Mouse (Mus musculus) erythroblast, adult 5-6 weeks (primary cell): ENCODE data around the gene Tcf25. TPM values are rescaled to one million over a fixed set of nuclear protein-coding genes. Genes with fewer than 3 reads are reported as not detected.

ENCODE experiments used
- ATAC-seq: replicated peaks from 2 replicates; pipeline ENCODE4 v1.8.0; 2016; ENCODE audit warnings: moderate number of reproducible peaks, mild to moderate bottlenecking, moderate TSS enrichment, inconsistent platforms; ENCODE audit not compliant: poor library complexity, low FRiP score, severe bottlenecking
- total RNA-seq, 2 experiments: library from RNA; stranded (forward) in 1 of 2; stranded (reverse) in 1 of 2; fragments of 150-400 nt in 1 of 2; fragments of 200-764, 138-1000 nt in 1 of 2; gene quantifications; 2 replicates each; pipeline versions ENCODE4 v1.2.3 to v1.2.4; 2015 to 2017; ENCODE audit warnings: low replicate concordance in 2 of 2

The Tcf25 gene
- 25.3 and 45.0 TPM in 2 replicates for total RNA-seq (2015; ENCODE audit: low replicate concordance)
- total RNA-seq (2017; ENCODE audit: low replicate concordance): 19.5 and 29.4 TPM in 2 replicates

- ATAC-seq: peak; percentile 75
These were observed at the start of gene Tcf25 for GRCm38 (mm10) chr8:123373403-123374238. Gene Tcf25, plus strand, starts transcription at chr8:123373753.

DNA sequence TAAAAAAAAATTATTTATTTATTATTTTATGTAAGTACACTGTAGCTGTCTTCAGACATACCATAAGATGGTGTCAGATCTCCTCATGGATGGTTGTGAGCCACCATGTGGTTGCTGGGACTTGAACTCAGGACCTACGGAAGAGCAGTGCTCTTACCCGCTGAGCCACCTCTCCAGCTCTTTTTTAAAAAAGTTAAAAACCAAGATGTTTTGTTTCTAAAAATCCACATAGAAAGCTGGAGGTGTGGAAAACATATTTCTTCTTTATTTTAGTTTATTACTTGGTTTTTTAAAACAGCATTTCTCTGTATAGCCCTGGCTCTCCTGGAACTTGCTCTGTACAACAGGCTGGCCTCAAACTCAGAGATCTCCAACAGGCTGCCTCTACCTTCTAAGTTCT lies 45.0 kb upstream of the Tcf25 start:
- no peak for ATAC-seq

DNA sequence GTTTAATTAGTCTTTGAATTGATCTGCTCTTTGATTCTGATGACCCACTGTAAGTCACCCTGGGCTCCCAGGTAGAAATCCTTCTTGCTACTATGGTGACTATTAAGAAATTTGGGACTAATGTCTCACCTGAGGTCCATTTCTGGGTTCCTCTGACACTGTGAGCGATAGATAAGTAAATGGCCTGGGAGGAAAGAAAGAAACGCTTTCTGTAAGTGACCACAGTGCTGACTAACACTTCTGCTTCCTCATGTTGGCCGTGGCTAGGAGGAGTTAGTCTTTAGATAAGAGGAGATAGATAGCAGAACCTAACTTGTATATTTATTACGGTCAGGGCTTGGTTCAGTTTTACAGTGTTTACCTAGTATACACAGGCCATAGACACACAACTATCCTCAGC lies 44.2 kb upstream of the Tcf25 start:
- no peak for ATAC-seq

DNA sequence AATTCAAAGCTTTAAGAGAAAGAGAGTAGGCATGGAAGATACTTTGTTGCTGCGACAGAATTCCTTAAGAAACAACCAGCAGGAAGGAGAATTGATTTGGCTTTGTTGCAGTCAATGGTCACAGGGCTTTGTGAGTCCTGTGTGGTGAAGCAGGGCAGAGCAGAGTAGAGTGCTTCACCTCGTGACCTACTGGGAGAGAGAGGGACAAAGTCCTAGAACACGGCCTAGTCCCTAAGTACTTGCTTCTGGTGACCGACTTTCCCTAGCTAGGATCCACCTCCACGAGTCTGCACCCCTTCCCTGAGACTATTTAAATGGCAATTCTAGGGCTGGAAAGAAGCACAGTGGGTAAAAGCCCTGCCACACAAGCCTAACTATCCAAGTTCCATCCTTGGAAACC lies 43.6 kb upstream of the Tcf25 start:
- ATAC-seq: no peak

DNA sequence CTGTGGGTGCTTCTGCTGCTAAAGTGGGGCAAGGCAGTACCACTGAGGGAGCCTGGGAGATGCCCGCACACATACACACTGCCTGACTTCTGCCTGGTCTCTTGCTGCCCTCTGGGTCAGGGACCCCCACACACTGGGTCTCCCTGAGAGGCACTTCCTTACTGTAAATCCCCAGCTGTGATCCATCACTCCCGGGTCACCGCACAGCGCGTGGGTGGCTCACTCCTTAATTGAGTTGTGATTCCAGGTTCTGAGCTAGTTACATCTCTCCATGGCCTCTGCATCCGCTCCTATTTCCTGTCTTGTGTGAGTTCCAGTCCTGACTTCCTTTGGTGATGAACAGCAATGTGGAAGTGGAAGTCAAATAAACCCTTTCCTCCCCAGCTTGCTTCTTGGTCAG lies 42.9 kb upstream of the Tcf25 start:
- no peak for ATAC-seq

DNA sequence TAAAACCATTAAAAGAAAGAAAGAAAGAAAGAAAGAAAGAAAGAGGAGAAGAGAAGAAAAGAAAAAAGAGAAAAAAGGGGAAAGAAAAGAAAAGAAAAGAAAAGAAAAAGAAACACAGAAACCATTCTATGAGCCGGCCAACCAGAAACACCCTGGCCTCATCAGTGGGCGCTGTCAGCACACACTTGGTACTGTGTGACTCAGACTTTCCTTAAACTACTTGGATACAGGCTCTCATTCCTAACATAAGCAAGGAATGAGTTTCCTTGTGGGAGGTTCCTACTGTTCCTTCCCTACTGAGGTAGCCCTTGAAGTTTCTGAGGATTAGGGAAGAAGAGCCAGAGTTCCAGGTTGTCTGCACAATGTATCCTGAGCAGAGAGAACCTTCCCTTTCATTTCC lies 42.3 kb upstream of the Tcf25 start:
- no peak for ATAC-seq

GRCm38 (mm10) chr8:123331810-123332209 lies 41.7 kb upstream of the Tcf25 start:
- ATAC-seq: no peak

- ATAC-seq: peak; percentile 66
These were observed 41.1 kb upstream of the Tcf25 start, which contains the start of gene Spire2 for GRCm38 (mm10) chr8:123332262-123333090. Gene Spire2, plus strand, starts transcription at chr8:123332713.

DNA sequence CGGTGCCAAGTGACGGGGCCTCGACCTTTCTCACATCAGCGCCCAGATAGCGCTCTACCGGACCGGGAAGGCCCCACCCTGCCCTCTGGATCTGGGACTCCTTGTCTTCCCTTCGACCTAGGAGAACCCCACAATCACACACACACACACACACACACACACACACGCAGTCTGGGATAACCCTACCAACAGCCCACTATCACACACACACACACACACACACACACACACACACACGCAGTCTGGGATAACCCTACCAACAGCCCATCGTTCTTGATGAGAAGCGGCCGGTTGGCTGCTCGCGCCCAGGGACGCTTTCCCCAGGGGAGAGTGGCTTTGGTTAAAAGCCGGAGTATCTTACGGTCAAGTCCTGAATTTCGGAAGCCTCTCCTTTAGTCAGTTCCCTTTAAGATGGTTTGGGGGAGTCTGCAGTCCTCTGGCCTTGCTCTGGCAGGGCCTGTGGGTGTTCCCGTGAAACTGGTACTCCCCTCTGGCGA lies 40.4 kb upstream of the Tcf25 start:
- peak; percentile 18; the same call in 1 of the 2 replicates for ATAC-seq

GRCm38 (mm10) chr8:123333864-123334263 lies 39.7 kb upstream of the Tcf25 start:
- no peak for ATAC-seq

- ATAC-seq: no peak
These were observed 39.1 kb upstream of the Tcf25 start for GRCm38 (mm10) chr8:123334467-123334866.

DNA sequence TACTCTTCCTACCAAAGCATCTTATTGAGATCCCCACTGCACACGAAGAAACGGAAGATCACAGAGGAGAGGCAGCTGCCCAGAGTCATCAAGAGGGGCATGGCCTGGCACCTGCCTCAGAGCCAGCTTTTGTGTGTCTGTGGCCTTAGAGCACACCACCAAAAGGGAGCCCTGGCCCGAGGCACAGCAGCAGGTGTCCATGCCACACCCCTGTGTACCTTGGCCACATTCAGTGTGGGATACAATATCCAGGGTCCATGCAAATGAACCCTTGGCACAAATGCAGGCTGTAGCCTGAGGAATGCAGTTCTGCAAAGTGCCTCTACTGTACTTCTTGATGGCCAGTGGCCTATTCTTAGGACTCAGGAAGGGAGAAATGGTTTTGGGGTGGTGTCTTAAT lies 36.1 kb upstream of the Tcf25 start:
- no peak for ATAC-seq

- no peak for ATAC-seq
These were observed 33.5 kb upstream of the Tcf25 start for GRCm38 (mm10) chr8:123340071-123340470.

GRCm38 (mm10) chr8:123341040-123342015 lies 32.2 kb upstream of the Tcf25 start:
- ATAC-seq: 0 out of 2 replicates have a peak, but pooled peaks have one; percentile 33

GRCm38 (mm10) chr8:123342253-123342652 lies 31.3 kb upstream of the Tcf25 start:
- no peak for ATAC-seq

DNA sequence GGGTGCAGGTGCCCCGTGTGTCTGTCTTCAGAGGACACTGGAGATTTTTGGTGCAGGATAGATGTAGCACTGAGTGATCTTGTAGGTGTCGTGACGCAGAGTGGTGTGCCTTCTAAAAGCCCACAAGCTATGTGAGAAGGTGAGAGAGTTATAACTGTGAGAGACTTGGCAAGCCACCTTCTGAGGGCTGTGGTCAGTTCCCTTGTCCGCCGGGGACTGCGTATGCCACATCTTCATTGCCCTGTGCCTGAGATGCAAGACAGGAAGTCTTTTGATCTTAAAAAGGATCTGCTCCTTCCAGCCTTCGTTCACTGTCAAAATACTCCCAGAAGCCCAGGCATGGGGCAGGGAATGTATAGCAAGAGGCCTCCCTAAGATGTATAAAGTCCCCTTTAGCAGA lies 30.6 kb upstream of the Tcf25 start:
- no peak for ATAC-seq

- no peak for ATAC-seq
These were observed 30.1 kb upstream of the Tcf25 start for GRCm38 (mm10) chr8:123343422-123343821.

DNA sequence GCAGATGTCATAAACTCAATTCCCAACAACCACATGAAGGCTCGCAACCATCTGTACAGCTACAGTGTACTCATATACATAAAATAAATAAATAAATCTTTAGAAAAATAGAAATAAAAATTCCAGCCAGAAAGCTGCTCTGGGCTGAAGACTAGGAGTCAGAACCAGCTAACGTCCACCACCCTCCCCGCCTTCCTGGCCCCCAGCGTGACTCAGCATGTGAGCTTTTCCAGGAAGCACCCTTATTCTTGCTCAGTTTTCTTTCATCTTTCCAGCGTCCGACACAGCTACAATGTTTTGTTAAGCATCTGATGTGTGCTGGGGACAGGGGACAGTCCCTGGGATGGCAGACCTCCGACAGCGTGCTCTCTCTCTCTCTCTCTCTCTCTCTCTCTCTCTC lies 28.4 kb upstream of the Tcf25 start:
- ATAC-seq: no peak

GRCm38 (mm10) chr8:123345856-123346255 lies 27.7 kb upstream of the Tcf25 start:
- ATAC-seq: no peak
